Mouse (Mus musculus): ENCODE measurements at regions not wholly inside any gene's neighbourhood (a gene's known extent, or its start where the extent isn't known, plus 50 kb on each side); places are given as distances from the start of the nearest gene placed in this dataset.

DNA sequence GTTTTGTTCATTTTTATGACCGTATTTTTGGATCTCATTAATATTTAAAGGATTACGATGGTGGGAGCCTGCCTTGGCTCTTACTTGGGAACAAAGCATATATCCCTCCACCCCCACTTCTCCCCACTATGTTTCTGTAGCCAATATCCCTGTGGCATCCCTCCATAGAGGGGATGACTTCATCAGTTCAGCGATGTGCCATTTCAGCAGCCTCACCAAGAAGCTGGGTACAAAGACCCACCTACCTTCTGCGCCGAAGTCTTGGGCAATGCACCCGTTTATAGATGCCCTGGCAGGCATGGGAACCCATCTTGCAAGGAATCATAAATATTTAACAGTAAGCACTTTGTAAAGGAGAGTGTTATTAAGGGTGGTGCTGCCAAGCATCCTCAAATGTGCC is 113.1 kb upstream of the Ntm start:
- TF ChIP-seq ZC3H11A (IDR thresholded peaks at IDR 0.05; ENCODE audit: borderline replicate concordance, low read depth, low read length) (no peak), HCFC1 (IDR thresholded peaks at IDR 0.05; ENCODE audit: borderline replicate concordance, insufficient read depth, low read length) (no peak), MAFK (IDR thresholded peaks at IDR 0.05; ENCODE audit: insufficient read depth, low read depth, low read length) (no peak)

Data from ES-E14 (cell line).